Mouse (Mus musculus) limb, embryonic 14.5 days (tissue): Measurements from ENCODE around the gene Prr13. TPM values are rescaled to one million over a fixed set of nuclear protein-coding genes. Genes with fewer than 3 reads are reported as not detected.

Source experiments
- ATAC-seq: fragments of 200-750 bp; cut with Nextera tagmentation; 2 replicates; pipeline ENCODE4 v1.8.0; 2017; ENCODE audit warnings: low read depth, moderate number of reproducible peaks, moderate TSS enrichment; ENCODE audit not compliant: low FRiP score
- DNase-seq: peaks from one replicate; pipeline ENCODE4 v3.0.0-alpha.2; 2015; ENCODE audit warnings: low spot score
- H3K27ac ChIP-seq: fragments of 300-500 bp; sonication (generic); replicated peaks from 2 replicates; pipeline ENCODE4 v1.5.1; 2014; ENCODE audit warnings: low read depth, mild to moderate bottlenecking, low read length, moderate library complexity, mixed read lengths
- H3K27me3 ChIP-seq: fragments of 300-500 bp; sonication (generic); 2 replicates; pipeline ENCODE4 v1.6.1; 2014; ENCODE audit warnings: low read length, mixed read lengths; ENCODE audit not compliant: control insufficient read depth, insufficient read depth
- H3K36me3 ChIP-seq: fragments of 300-500 bp; sonication (generic); 2 replicates; pipeline ENCODE4 v1.6.1; 2014; ENCODE audit warnings: mild to moderate bottlenecking, low read length, moderate library complexity, mixed read lengths; ENCODE audit not compliant: control insufficient read depth, insufficient read depth
- H3K4me1 ChIP-seq: fragments of 300-500 bp; sonication (generic); 2 replicates; pipeline ENCODE4 v1.6.1; 2014; ENCODE audit warnings: antibody characterized with exemption, low read length, mixed read lengths; ENCODE audit not compliant: control insufficient read depth, insufficient read depth
- H3K4me2 ChIP-seq: fragments of 300-500 bp; sonication (generic); replicated peaks from 2 replicates; pipeline ENCODE4 v1.6.1; 2014; ENCODE audit warnings: low read depth, mild to moderate bottlenecking, low read length, moderate library complexity; ENCODE audit not compliant: severe bottlenecking
- H3K4me3 ChIP-seq: fragments of 300-500 bp; sonication (generic); replicated peaks from 2 replicates; pipeline ENCODE4 v1.5.1; 2014; ENCODE audit warnings: low read length
- H3K9ac ChIP-seq: fragments of 300-500 bp; sonication (generic); 2 replicates; pipeline ENCODE4 v1.6.1; 2014; ENCODE audit warnings: mild to moderate bottlenecking, low read depth, low read length, moderate library complexity; ENCODE audit not compliant: severe bottlenecking
- H3K9me3 ChIP-seq: fragments of 300-500 bp; sonication (generic); 2 replicates; pipeline ENCODE4 v1.6.1; 2016; ENCODE audit warnings: low read length; ENCODE audit not compliant: control insufficient read depth
- POLR2A ChIP-seq: fragments of 200-500 bp; IDR thresholded peaks from 2 replicates; pipeline ENCODE4 v1.8.0; 2012; ENCODE audit warnings: inconsistent platforms, mild to moderate bottlenecking, moderate library complexity, borderline replicate concordance; ENCODE audit not compliant: insufficient read depth, insufficient read length; ENCODE audit errors: extremely low read depth
- WGBS: fragments of 180-500 bp; shearing (Covaris S2); extraction: QIAGEN DNeasy Blood & Tissue Kit; methylation state at CpG from one replicate; pipeline ENCODE4 v1.1.7; 2014; 5-methylcytosine and 5-hydroxymethylcytosine counted together
- polyA plus RNA-seq, 2 experiments: library from polyadenylated mRNA; depleted of rRNA in 1 of 2; stranded (reverse) in 1 of 2; unstranded in 1 of 2; fragments of >200 nt; fragmentation: Nextera tagmentation in 1 of 2; extraction: Ambion mirVana in 1 of 2; gene quantifications; 2 replicates each; pipeline versions ENCODE4 v1.2.1 to v1.2.3; 2012 to 2014

Gene Prr13
- polyA plus RNA-seq, 2 experiments, result 67.8 to 76.6 TPM

- TF ChIP-seq POLR2A, result no peak
- H3K4me1 ChIP-seq, result no peaks in the 10 kb centered on the region
- no peak overlapping the region for H3K27ac ChIP-seq
- H3K9ac ChIP-seq, result no peak overlapping the region
- H3K4me3 ChIP-seq, result no peak overlapping the region
- ATAC-seq (no peak), DNase-seq (no peak)
- no peak overlapping the region for H3K4me2 ChIP-seq
- no peaks in the 10 kb centered on the region for H3K27me3 ChIP-seq
- no peaks in the 10 kb centered on the region for H3K9me3 ChIP-seq
- H3K36me3 ChIP-seq, result peaks cover 95% of the 10 kb centered on the region
- WGBS, result 83% methylated on average over 1 of the region's 1 CpGs
Measured at GRCm38 (mm10) chr15:102432046-102432445, 26.8 kb upstream of the Prr13 start.

DNA sequence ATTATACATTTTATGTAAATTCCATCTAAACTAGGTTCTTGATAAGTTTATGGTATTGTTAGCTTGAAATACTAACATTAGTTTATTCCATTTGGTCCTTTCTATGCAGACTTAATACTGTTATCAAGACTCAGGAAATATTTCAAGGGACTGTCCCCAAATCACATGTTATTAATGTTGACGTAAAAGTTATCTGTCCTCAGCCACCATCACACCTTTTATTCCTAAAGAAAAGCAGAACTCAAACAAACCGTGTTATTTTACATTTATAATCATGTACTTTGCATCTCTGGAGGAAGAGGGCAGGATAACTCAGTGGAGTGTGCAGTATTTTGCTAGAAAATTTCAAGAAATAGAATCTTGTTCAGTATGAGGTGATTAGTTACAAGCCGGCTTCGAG is 25.7 kb upstream of the Prr13 start:
- ATAC-seq (no peak), DNase-seq (no peak)
- WGBS, result 95% methylated on average over 4 of the region's 4 CpGs
- Histone ChIP-seq H3K4me1 (no peaks in the 10 kb centered on the region), H3K27ac (no peak overlapping the region), H3K27me3 (no peaks in the 10 kb centered on the region), H3K36me3 (peaks cover 90% of the 10 kb centered on the region), H3K9me3 (no peaks in the 10 kb centered on the region), H3K4me2 (no peak overlapping the region), H3K4me3 (no peak overlapping the region), H3K9ac (no peak overlapping the region)
- no peak for TF ChIP-seq POLR2A

DNA sequence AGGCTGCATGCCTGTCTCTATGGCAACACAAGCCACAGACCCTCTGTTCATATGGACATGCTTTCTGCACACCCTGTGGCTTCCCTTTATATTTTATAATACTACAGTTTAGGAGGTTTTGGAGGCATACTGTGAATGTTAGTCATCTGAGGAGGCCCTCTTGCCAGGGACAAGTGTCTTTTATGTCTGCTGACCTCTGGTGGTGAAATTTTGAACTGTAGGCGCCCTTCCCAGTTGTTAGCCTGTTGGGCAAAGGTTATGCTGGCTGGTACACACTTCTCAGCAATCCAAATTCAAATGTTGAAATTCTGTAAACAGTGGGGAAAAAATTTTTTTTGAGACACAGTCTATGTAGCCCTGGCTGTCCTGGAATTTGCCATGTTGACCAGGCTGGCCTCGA is 16.3 kb upstream of the Prr13 start:
- H3K36me3 ChIP-seq, result peaks cover 2% of the 10 kb centered on the region; the same call in 1 of the 2 replicates
- DNase-seq, result peak; percentile 88
- TF ChIP-seq POLR2A, result no peak
- no peak overlapping the region for H3K4me3 ChIP-seq
- ATAC-seq, result 0 out of 2 replicates have a peak, but pooled peaks have one; percentile 31
- H3K4me1 ChIP-seq, result no peaks in the 10 kb centered on the region
- WGBS, result 50% methylated on average over 2 of the region's 2 CpGs
- no peak overlapping the region for H3K4me2 ChIP-seq
- H3K9ac ChIP-seq, result no peak overlapping the region
- no peak overlapping the region for H3K27ac ChIP-seq
- H3K9me3 ChIP-seq, result no peaks in the 10 kb centered on the region
- H3K27me3 ChIP-seq, result no peaks in the 10 kb centered on the region

DNA sequence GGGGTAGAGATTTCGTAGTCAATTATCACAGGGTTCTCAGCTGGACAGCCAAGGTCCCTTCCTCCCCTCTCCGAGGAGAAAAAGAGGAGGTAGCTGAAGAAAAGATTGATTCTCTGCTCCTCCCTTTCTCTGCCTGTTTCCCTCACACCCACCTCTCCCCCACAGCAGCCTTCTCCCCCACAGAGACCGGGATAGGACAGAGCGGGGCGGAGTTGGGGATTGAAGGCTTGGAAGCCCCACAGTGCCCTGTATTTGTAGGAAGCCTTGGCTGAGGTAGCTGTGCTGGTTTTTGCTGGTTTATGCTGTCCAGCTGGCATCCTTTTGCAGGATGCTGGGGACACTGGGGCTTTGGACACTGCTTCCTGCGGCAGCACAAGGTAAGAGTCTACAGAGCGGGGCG is 13.7 kb upstream of the Prr13 start, which contains the start of gene Amhr2:
Gene Amhr2 (plus strand): TSS at position 222 of the 400 bp plus-strand sequence.
- no peak within 1 kb of the TSS for H3K4me2 ChIP-seq
- no peaks in the 10 kb centered on the region for H3K4me1 ChIP-seq
- TF ChIP-seq POLR2A, result no peak
- ATAC-seq (no peak), DNase-seq (no peak)
- H3K9me3 ChIP-seq, result no peaks in the 10 kb centered on the region
- no peaks in the 10 kb centered on the region for H3K27me3 ChIP-seq
- no peak within 1 kb of the TSS for H3K4me3 ChIP-seq
- no peak within 1 kb of the TSS for H3K9ac ChIP-seq
- H3K27ac ChIP-seq, result no peak within 1 kb of the TSS
- no peaks in the 10 kb centered on the region for H3K36me3 ChIP-seq
- WGBS, result 69% methylated on average over 8 of the region's 8 CpGs

- Histone ChIP-seq H3K4me1 (no peaks in the 10 kb centered on the region), H3K9ac (no peak overlapping the region), H3K4me3 (no peak overlapping the region), H3K36me3 (no peaks in the 10 kb centered on the region), H3K27ac (no peak overlapping the region), H3K27me3 (no peaks in the 10 kb centered on the region), H3K4me2 (no peak overlapping the region), H3K9me3 (no peaks in the 10 kb centered on the region)
- 47% methylated on average over 5 of the region's 6 CpGs for WGBS
- no peak for ATAC-seq
- no peak for TF ChIP-seq POLR2A
- DNase-seq, result no peak
Measured at GRCm38 (mm10) chr15:102446448-102446847, 12.4 kb upstream of the Prr13 start.

GRCm38 (mm10) chr15:102449366-102449765 is 9.5 kb upstream of the Prr13 start:
- H3K9me3 ChIP-seq, result no peaks in the 10 kb centered on the region
- 44% methylated on average over 8 of the region's 8 CpGs for WGBS

More at GRCm38 (mm10) chr15:102449366-102449765, 9.5 kb upstream of the Prr13 start:
- no peak for TF ChIP-seq POLR2A
- Histone ChIP-seq H3K4me2 (no peak overlapping the region), H3K4me1 (no peaks in the 10 kb centered on the region), H3K4me3 (no peak overlapping the region), H3K27me3 (no peaks in the 10 kb centered on the region), H3K36me3 (no peaks in the 10 kb centered on the region), H3K27ac (no peak overlapping the region), H3K9ac (no peak overlapping the region)
- no peak for DNase-seq
- no peak for ATAC-seq
